Mouse (Mus musculus) kidney, adult 8-10 months (tissue): Measurements from ENCODE around the gene Snx3.

ENCODE experiments used
- DNase-seq, 2 experiments: peaks; one replicate each; pipeline ENCODE4 v3.0.0; 2022

The Snx3 gene

DNA sequence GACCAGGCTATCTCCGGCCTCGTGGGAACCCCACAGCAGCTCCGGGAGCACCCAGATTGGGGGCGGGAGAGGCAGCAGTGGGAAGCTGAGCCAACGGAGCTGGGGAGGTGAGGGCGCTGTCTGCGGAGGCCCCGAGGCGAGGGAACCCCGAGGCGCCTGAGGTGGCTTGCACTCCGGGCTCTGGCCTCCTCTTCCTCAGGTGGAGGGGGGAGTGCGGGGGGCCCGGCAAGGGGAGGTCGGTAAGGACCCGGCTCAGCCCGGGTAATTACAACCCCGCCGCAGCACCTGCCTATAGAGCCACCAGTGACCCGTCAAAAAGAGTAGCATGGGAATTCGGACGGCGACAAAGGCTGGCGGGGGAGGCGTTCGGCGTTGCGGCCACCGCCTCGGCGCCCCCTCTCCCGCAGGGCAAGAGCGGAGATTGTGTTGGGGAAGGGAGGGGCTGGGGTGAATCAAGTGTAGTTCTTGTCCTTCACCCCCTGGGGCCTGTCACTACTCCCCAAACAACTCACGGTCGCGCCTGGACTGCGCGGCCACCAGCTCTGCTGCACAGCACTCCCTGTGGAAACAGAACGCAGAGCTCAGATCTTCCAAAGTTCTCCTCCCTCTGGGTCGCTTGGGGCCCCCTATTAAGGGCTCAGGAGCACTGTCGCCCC, 77.8 kb downstream of the Snx3 start:
- DNase-seq = no peak

DNA sequence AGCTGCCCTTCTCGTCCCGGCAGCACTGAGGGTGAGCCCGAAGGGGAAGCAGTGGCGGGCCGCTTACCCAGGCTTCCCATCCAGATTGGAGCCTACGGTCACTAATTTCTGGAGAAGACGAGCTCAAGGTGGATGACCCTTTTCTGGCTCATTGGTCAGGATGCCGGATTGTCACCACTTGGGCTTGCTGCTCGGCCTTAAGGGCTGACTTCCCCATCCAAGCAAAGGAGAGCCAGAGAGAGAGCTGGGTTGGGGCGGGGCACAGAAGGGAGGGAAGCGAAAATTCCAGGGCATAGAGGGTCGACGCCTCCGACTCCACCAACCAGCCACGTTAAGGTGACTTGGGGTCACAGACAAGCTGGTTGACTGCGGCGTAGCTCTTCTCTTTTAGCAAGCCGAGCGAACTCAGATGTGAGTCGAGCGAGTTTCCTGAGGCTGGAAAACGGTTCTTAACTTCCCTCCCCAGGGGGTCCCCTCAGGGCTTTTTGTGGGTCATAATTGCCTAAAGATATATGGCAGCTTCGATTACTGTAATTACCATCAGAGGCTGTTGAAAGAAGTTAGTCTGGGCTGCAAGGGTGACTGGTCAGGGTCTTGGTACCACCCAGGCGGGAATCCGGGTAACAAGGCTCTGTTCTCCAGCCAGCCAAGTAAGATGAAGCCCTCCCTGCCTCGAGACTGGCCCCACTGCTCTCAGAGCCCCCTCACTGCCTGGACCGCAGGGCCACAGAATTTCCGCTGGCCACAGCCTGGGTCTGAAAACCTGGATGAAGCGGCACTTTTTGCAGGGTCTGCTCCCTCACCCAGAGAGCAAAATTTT, 78.5 kb downstream of the Snx3 start:
- DNase-seq = no peak

DNA sequence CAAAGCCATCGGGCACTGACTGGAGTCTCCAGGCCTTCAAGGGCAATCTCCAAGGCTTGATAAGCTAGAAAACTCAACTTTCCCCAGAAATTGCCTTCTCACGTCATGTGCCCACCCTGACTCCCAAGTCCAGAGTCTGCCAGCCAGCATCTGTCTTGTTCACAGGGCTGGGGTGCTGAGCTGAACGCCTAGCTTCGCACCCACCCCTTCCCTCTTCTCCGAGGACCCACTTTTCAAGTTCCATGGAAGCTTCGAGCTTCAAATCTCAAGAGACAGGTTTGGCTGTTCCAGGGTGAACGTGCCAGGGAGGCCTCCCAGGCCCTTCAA, 79.1 kb downstream of the Snx3 start:
- DNase-seq = no peak

DNA sequence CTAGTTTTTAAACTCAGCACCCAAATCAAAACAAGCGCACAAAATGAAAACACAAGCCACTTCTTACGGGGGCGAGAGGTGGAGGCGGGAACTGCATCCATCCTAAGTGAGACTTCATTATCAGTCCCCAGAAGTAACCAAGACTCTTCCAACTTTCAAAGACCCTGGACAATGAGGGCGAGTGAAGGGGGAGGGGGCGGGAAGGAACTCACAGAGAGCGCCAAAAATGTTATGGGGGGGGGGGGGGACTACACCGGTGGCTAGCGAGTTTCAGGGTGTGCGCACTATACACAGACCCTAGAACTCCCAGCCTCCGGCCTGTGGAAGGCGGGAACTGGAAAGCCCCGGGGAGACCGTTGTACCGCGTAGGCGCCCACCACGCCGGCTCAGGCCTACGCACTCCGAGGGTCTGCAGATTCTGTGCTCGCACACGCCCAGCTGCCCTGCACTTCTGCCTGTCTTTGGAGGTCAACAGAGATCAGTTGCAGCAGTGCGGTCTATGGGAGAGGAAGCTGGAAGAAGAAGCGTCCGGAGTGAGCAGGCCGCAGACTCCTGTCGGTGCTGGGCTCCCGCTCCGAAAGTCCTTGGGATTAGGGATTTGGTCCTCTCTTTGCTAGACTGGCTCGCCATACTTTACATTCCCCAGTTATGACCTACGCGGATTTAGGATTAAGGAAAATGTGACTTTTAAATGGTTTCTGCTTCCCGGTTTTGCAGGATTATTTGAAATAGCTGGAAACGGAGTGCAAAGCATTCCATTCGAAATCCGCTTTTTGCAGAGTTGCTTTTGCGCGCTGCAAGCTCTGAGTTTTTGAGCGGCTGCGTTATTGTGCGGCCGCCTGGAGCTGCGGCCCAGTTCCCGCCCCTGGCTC, 80.1 kb downstream of the Snx3 start:
- no peak for DNase-seq

DNA sequence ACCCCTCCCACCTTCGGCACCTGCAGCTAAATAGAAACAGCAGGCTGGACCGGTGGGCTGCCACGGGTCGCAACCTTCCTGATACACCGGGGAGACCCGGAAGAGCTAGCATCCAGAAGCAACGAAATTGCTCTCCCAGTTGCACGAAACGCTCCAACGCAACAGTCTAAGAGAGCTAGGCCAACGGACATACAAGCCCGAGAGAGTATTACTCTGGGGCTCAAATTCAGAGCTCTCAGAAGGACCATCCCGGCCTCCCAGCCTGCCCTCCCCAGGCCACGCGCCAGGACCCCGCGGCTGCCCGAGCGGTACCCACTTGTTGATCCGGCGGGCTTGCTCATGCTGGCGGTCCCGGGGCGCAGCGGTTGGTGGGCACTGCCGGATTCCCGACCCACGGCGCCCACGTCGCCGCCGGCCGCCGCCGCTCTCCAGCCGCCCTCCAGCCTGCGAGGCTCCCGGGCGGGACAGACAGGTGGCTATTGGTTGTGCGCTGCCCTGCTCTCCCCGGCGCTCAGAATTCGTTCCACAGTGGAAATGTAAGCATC, 80.8 kb downstream of the Snx3 start:
- no peak for DNase-seq

DNA sequence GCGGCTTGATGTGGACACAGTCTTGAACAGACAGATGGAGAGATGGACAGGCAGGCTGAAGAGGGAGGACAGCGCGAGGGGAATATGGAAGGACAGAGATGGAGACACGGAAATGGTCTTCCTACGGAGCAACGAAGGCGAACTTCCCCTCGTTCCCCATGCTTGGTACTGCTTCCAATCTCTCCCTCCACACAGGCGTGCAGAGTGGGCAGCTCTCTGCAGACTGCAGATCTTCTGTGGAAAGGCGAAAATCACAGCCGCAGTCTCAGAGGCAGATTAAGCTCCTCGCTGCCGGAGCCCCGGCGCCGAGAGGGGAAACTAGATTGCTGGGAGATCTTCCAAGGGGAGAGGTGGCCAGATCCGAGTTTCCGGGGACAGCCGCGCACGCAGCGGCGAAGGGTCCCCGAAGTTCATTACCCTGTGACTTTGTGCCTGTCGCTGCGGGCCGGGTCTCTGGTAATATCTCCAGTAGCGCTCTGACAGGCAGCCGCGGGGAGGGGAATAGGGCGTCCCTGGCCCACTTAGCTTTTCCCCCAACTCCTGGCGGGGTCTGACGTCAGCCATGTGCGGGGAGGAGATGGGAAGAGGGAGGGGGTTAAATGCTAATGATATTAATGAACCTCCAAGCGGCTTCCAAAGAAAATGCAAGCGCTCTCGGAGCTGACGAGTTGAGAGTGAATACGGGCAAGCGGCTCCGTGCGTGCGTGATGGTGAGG, 81.5 kb downstream of the Snx3 start, which contains the start of the genes Nr2e1 and Ostm1:
Gene Nr2e1 (minus strand): TSS at position 476 of the 716 bp plus-strand sequence.
Gene Ostm1 (plus strand): TSS at position 666 of the 716 bp plus-strand sequence.
- DNase-seq = no peak

DNA sequence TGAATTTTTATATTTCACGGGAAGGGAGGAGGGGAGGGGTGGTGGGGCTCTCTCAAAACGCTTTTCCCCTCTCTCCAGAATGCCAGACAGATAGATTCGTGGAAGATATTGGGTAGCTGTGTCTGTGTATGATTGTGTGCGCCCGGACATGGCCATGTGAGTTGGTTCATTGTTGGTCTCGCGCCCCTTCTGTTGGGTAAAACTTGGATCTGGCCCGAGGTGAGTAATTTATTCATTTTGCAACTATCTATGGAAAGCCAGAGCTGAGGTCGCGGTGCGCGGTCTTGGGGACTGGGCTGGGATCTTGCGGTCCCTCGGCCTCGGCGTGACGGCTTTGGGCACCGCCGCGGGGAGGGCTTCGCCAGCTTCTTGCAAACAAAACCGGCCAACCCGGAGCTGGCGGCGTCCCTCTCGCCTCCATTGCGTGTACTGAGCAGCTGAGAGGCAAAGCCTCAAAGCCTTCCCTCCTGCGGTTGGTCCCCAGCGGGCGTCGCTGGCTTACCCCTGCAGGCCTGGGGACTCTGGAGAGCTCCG, 82.1 kb downstream of the Snx3 start:
- no peak for DNase-seq

DNA sequence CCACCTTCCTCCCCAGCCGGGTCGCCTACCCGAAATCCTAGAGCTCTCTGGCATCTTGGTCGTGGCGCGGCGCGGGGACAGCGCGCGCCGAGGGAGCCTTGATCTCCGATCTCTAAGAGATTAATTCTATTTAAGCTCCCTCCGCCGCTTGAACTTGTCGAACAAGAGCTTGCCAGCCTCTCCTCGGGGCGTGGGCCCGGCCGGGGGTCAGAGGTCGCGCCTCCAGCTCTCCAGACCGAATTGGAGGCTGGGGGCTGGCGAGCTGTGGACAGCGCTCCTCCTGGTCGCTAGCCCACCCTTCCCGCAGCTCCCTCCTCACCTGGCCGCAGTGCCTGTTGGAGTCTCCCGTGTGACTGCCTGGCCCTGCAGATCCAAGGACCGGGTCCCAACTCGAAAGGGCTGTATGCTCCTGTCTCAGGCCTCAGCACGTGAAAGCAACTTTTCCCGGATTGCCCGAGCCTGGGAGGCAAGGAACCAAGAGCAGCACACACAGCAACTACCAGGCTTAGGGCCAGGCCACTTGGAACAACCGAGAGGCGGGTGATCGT, 82.7 kb downstream of the Snx3 start:
- no peak for DNase-seq
